Mouse (Mus musculus): Measurements from ENCODE around the gene Rfx1. TPM values are rescaled to one million over a fixed set of nuclear protein-coding genes. Genes with fewer than 3 reads are reported as not detected.

Gene Rfx1
- total RNA-seq, 2 experiments from 2014 or later = 24.0 to 30.9 TPM

Small RNAs within 50 kb of the gene (microRNA-seq; reads per million reads assigned to microRNA genes)
- gene Mir709 = 0 reads per million in 2 experiments

Other genes with a start within 250 kb of the Rfx1 start
- 100 to 1,000 TPM; 319 to 321 TPM for gene Adgrl1, start 166.7 kb upstream of the Rfx1 start, total RNA-seq (2021)
- under 1 TPM; 0.43 to 0.47 TPM for gene Gm10644, start 111.6 kb upstream of the Rfx1 start, total RNA-seq (2021)
- under 1 TPM; 0.32 to 0.48 TPM for gene Asf1b, start 111.3 kb upstream of the Rfx1 start, total RNA-seq (2021)
- gene Prkaca, start 93.8 kb upstream of the Rfx1 start, total RNA-seq (2021) = 100 to 1,000 TPM; 239 to 256 TPM
- gene Samd1, start 69.2 kb upstream of the Rfx1 start, total RNA-seq (2021) = 10 to 100 TPM; 42.1 to 43.1 TPM
- under 1 TPM; 0.40 to 0.75 TPM for gene 1700067K01Rik, start 65.3 kb upstream of the Rfx1 start, total RNA-seq (2021)
- gene 2210011C24Rik, start 54.7 kb upstream of the Rfx1 start, total RNA-seq (2021) = 1 to 10 TPM in 1 of 2 experiments, under 1 TPM in 1; 0.52 to 1.2 TPM
- 1 to 10 TPM; 2.9 to 4.1 TPM for gene Palm3, start 45.4 kb upstream of the Rfx1 start, total RNA-seq (2021)
- gene Il27ra, start 24.2 kb upstream of the Rfx1 start, total RNA-seq (2021) = 1 to 10 TPM; 2.3 to 2.9 TPM
- gene Rln3, start 21.8 kb upstream of the Rfx1 start, total RNA-seq (2021) = not detected
- gene Gm10643, start 1.7 kb upstream of the Rfx1 start, total RNA-seq (2021) = 1 to 10 TPM; 4.2 to 4.4 TPM
- gene Dcaf15, start 37.9 kb downstream of the Rfx1 start, total RNA-seq (2021) = 10 to 100 TPM; 16.7 to 20.9 TPM
- not detected for gene Podnl1, start 59.2 kb downstream of the Rfx1 start, total RNA-seq (2021)
- 10 to 100 TPM; 58.3 to 64.6 TPM for gene Cc2d1a, start 81.1 kb downstream of the Rfx1 start, total RNA-seq (2021)
- gene 4930432K21Rik, start 81.2 kb downstream of the Rfx1 start, total RNA-seq (2021) = 1 to 10 TPM; 1.7 to 1.8 TPM
- gene Nanos3, start 118.4 kb downstream of the Rfx1 start, total RNA-seq (2021) = 1 to 10 TPM; 2.2 to 4.9 TPM
- 10 to 100 TPM; 16.8 to 18.1 TPM for gene Zswim4, start 170.2 kb downstream of the Rfx1 start, total RNA-seq (2021)
- gene D8Ertd738e, start 182.9 kb downstream of the Rfx1 start, total RNA-seq (2021) = 100 to 1,000 TPM; 131 to 145 TPM
- 10 to 100 TPM; 15.1 to 16.2 TPM for gene Mri1, start 190.5 kb downstream of the Rfx1 start, total RNA-seq (2021)
- gene Ccdc130, start 203.5 kb downstream of the Rfx1 start, total RNA-seq (2021) = 10 to 100 TPM; 28.4 to 30.9 TPM

Measured in layer of hippocampus, postnatal 36 days (tissue).